Comparison of ENCODE assay signal across 8 mouse cellular contexts in genomic region chr4:110128918-110129317, GRCm38 (mm10).
A peak's percentile ranks its signal among the peaks of the same experiment; 100 is the strongest.
DNase-seq lines count a peak whose midpoint lies in the region; TF ChIP-seq lines count a peak whose summit lies in the region.
"Had no signal": no experiment of that assay in that cellular context is flagged by ENCODE, and none has a peak within 500 bp of the region (broad histone marks: within the 10 kb centered on the region; RNA-seq: fewer than 3 reads in every experiment).

No protein-coding gene starts in this region.

- H3K4me1 ChIP-seq in E14TG2a.4 (replicated peaks; ENCODE audit: low read depth, low read length) = peaks cover 15% of the 10 kb centered on the region

- peak; percentile 34 for DNase-seq in Muller cell, postnatal 12 days (ENCODE audit: inconsistent ontology term)
- DNase-seq in cerebellum, postnatal 25 days = peak; percentile 76 to 87
- peak; percentile 82 to 84 for DNase-seq in frontal cortex, postnatal 36 days (ENCODE audit: low spot score in 2 of 2)
- peak; percentile 55 for DNase-seq in layer of hippocampus, adult 9-11 months
- peak; percentile 68 for DNase-seq in mesoderm, embryonic 11.5 days (ENCODE audit: low read depth, low spot score)
- DNase-seq in splenic B cell, adult 2 months (ENCODE audit: low read depth, low spot score) = peak; percentile 2

- H3K27me3 ChIP-seq in E14TG2a.4 (ENCODE audit: insufficient read depth, low read length) = no peaks in the 10 kb centered on the region
- no peaks in the 10 kb centered on the region for H3K27me3 ChIP-seq in splenic B cell, adult 2 months (ENCODE audit: control insufficient read depth, insufficient read depth, low read length, poor library complexity, severe bottlenecking)
- H3K27me3 ChIP-seq: heart, embryonic 13.5 days had no signal

- peaks cover 4% of the 10 kb centered on the region; the same call in 1 of the 2 replicates for H3K9me3 ChIP-seq in E14TG2a.4 (ENCODE audit: low read length)
- H3K9me3 ChIP-seq: heart, embryonic 13.5 days had no signal

- no peak overlapping the region for H3K4me3 ChIP-seq in E14TG2a.4 (replicated peaks; ENCODE audit: low read length)
- H3K4me3 ChIP-seq: heart, embryonic 13.5 days had no signal

- peak; percentile 78 for TF ChIP-seq CTCF in E14TG2a.4 (conservative IDR thresholded peaks at IDR 0.05; ENCODE audit: low read length)

- no peaks in the 10 kb centered on the region for H3K36me3 ChIP-seq in E14TG2a.4 (ENCODE audit: insufficient read depth, low read length)
- no peaks in the 10 kb centered on the region for H3K36me3 ChIP-seq in splenic B cell, adult 2 months (ENCODE audit: control insufficient read depth, insufficient read depth, low read length, poor library complexity, severe bottlenecking)
- H3K36me3 ChIP-seq: heart, embryonic 13.5 days had no signal

Comparison
In these comparisons a context has a peak if more than half of its experiments do, and no peak if none do; other contexts are left out.
1. DNase-seq: peak in every context shown above with its lines; median percentile 83 in frontal cortex, postnatal 36 days; 82 in cerebellum, postnatal 25 days; 68 in mesoderm, embryonic 11.5 days; 55 in layer of hippocampus, adult 9-11 months; 34 in Muller cell, postnatal 12 days; 2 in splenic B cell, adult 2 months.